Mouse (Mus musculus): Measurements from ENCODE around the gene Lsamp. TPM values are rescaled to one million over a fixed set of nuclear protein-coding genes. Genes with fewer than 3 reads are reported as not detected.

Lsamp gene
- total and polyA plus RNA-seq, 3 experiments = 0.97 to 2.3 (median 1.1) TPM

DNA sequence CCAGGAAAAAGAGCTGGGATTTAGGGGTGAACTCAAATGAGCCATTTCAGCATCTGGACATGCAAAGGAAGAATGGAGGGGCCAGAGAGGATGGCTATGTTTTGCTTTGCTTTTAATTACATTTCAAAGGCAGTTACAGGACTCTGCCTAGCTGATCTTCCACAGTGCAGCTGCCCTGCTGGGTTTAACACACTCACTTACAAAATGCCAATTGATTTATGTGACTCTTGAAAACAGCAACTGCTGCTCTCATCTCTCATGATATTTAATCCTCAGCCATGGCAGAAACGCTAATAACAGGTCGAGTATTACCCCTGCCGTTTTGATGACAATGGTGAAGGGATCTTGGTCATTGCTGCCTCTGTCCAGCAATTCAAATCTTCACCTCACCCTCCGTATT lies 2139.7 kb downstream of the Lsamp start:
- Histone ChIP-seq H3K4me3 (no peak overlapping the region), H3K27ac (no peak overlapping the region), H3K9ac (ENCODE audit: low read depth, low read length) (no peak overlapping the region), H3K27me3 (ENCODE audit: control insufficient read depth, insufficient read depth, low read length) (no peaks in the 10 kb centered on the region), H3K4me1 (ENCODE audit: control insufficient read depth, insufficient read depth, low read length) (no peaks in the 10 kb centered on the region), H3K79me2 (replicated peaks; ENCODE audit: control insufficient read depth, insufficient read depth, low read length) (no peaks in the 10 kb centered on the region), H3K36me3 (ENCODE audit: control insufficient read depth, insufficient read depth, low read length) (no peaks in the 10 kb centered on the region)
- DNase-seq = no peak
- WGBS = 64% methylated on average over 4 of the region's 4 CpGs
- intact Hi-C loops (cut with DNase I) = no loop called here
- no peak for TF ChIP-seq POLR2A (IDR thresholded peaks at IDR 0.05; ENCODE audit: insufficient read depth, low read depth, low read length)
- no peak for TF ChIP-seq CTCF (IDR thresholded peaks at IDR 0.05)
- TF ChIP-seq EP300 (IDR thresholded peaks at IDR 0.05; ENCODE audit: insufficient read depth, low read depth, low read length) = no peak

GRCm38 (mm10) chr16:42126061-42126460 lies 2141.9 kb downstream of the Lsamp start:
- Histone ChIP-seq H3K36me3 (ENCODE audit: control insufficient read depth, insufficient read depth, low read length) (no peaks in the 10 kb centered on the region), H3K4me3 (no peak overlapping the region), H3K9ac (ENCODE audit: low read depth, low read length) (no peak overlapping the region), H3K4me1 (ENCODE audit: control insufficient read depth, insufficient read depth, low read length) (no peaks in the 10 kb centered on the region), H3K79me2 (replicated peaks; ENCODE audit: control insufficient read depth, insufficient read depth, low read length) (no peaks in the 10 kb centered on the region), H3K27me3 (ENCODE audit: control insufficient read depth, insufficient read depth, low read length) (no peaks in the 10 kb centered on the region), H3K27ac (no peak overlapping the region)
- intact Hi-C loops (cut with DNase I) = no loop called here
- 70% methylated on average over 2 of the region's 2 CpGs for WGBS
- no peak for DNase-seq
- TF ChIP-seq CTCF (IDR thresholded peaks at IDR 0.05) (no peak), POLR2A (IDR thresholded peaks at IDR 0.05; ENCODE audit: insufficient read depth, low read depth, low read length) (no peak), EP300 (IDR thresholded peaks at IDR 0.05; ENCODE audit: insufficient read depth, low read depth, low read length) (no peak)

- DNase-seq = no peak
- Histone ChIP-seq H3K79me2 (replicated peaks; ENCODE audit: control insufficient read depth, insufficient read depth, low read length) (no peaks in the 10 kb centered on the region), H3K27ac (no peak overlapping the region), H3K4me1 (ENCODE audit: control insufficient read depth, insufficient read depth, low read length) (no peaks in the 10 kb centered on the region), H3K9ac (ENCODE audit: low read depth, low read length) (no peak overlapping the region), H3K36me3 (ENCODE audit: control insufficient read depth, insufficient read depth, low read length) (no peaks in the 10 kb centered on the region), H3K4me3 (no peak overlapping the region), H3K27me3 (ENCODE audit: control insufficient read depth, insufficient read depth, low read length) (no peaks in the 10 kb centered on the region)
- TF ChIP-seq CTCF (IDR thresholded peaks at IDR 0.05) = no peak
- TF ChIP-seq EP300 (IDR thresholded peaks at IDR 0.05; ENCODE audit: insufficient read depth, low read depth, low read length) = no peak
- no peak for TF ChIP-seq POLR2A (IDR thresholded peaks at IDR 0.05; ENCODE audit: insufficient read depth, low read depth, low read length)
- intact Hi-C loops (cut with DNase I) = no loop called here
- 78% methylated on average over 6 of the region's 6 CpGs for WGBS
Observed at GRCm38 (mm10) chr16:42147164-42147563, 2163.0 kb downstream of the Lsamp start.

DNA sequence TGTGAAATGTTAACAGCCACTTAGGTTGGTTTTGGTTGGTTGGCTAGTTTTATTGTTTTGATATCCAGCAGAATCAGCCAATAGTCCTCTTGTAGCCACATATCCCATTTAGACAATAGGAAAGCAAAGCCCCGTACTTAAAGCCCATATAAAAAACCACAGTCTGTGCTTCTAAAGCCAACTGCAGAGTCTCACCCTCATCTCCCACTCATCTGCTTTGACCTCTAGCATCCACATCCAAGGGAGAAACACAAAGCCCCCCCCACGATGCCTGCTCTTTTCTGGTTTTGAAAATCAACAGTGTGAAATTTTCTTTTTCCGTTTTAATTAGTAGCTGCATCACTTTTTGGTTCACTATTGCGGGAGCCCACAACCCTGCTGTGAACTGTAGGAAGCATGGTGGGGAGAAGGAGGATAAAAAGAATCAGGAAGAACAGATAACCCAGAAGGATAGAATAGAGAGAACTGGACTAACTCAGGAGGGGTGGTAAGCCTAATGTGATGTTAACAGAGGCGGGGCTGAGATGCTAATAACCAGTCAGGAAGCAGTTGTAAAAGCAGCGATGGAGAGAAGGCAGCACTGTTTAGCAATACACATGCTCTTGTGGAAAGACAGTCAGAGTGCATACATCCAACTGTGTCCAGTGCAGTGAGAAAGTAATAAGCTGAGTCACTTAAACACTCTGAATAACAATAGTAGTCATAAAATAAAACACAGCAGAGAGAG lies 2165.2 kb downstream of the Lsamp start:
- Histone ChIP-seq H3K9ac (ENCODE audit: low read depth, low read length) (no peak overlapping the region), H3K27ac (no peak overlapping the region), H3K79me2 (replicated peaks; ENCODE audit: control insufficient read depth, insufficient read depth, low read length) (no peaks in the 10 kb centered on the region), H3K4me3 (no peak overlapping the region), H3K36me3 (ENCODE audit: control insufficient read depth, insufficient read depth, low read length) (no peaks in the 10 kb centered on the region), H3K27me3 (ENCODE audit: control insufficient read depth, insufficient read depth, low read length) (no peaks in the 10 kb centered on the region), H3K4me1 (ENCODE audit: control insufficient read depth, insufficient read depth, low read length) (no peaks in the 10 kb centered on the region)
- 71% methylated on average over 6 of the region's 6 CpGs for WGBS
- intact Hi-C loops (cut with DNase I) = no loop called here
- TF ChIP-seq EP300 (IDR thresholded peaks at IDR 0.05; ENCODE audit: insufficient read depth, low read depth, low read length) = no peak
- no peak for TF ChIP-seq POLR2A (IDR thresholded peaks at IDR 0.05; ENCODE audit: insufficient read depth, low read depth, low read length)
- no peak for TF ChIP-seq CTCF (IDR thresholded peaks at IDR 0.05)
- no peak for DNase-seq

DNA sequence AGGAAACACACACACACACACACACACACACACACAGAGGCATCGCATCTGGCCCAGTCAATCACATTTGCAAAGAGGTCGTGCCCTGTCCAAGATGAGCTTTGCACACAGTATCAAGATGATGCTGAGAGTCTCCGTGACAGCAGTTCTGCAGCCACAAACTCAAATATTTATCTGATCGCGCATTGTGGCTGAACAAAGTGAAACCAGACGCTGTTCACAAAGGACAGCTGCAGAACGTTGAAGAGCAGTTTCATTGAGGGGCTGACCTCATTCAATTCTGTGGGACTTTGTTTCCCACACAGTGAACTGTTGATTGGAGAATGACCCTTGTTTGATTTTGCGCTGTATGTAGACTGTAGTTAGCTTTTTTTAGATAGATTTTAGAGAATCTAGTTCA lies 2168.5 kb downstream of the Lsamp start:
- Histone ChIP-seq H3K79me2 (replicated peaks; ENCODE audit: control insufficient read depth, insufficient read depth, low read length) (no peaks in the 10 kb centered on the region), H3K4me1 (ENCODE audit: control insufficient read depth, insufficient read depth, low read length) (no peaks in the 10 kb centered on the region), H3K4me3 (no peak overlapping the region), H3K27ac (no peak overlapping the region), H3K36me3 (ENCODE audit: control insufficient read depth, insufficient read depth, low read length) (no peaks in the 10 kb centered on the region), H3K27me3 (ENCODE audit: control insufficient read depth, insufficient read depth, low read length) (no peaks in the 10 kb centered on the region), H3K9ac (ENCODE audit: low read depth, low read length) (no peak overlapping the region)
- 57% methylated on average over 8 of the region's 8 CpGs for whole genome bisulfite sequencing
- no peak for DNase-seq
- intact Hi-C loops (cut with DNase I) = no loop called here
- TF ChIP-seq POLR2A (IDR thresholded peaks at IDR 0.05; ENCODE audit: insufficient read depth, low read depth, low read length) = no peak
- TF ChIP-seq CTCF (IDR thresholded peaks at IDR 0.05) = no peak
- TF ChIP-seq EP300 (IDR thresholded peaks at IDR 0.05; ENCODE audit: insufficient read depth, low read depth, low read length) = no peak

GRCm38 (mm10) chr16:42157816-42158215 lies 2173.7 kb downstream of the Lsamp start:
- Histone ChIP-seq H3K4me3 (no peak overlapping the region), H3K36me3 (ENCODE audit: control insufficient read depth, insufficient read depth, low read length) (no peaks in the 10 kb centered on the region), H3K27me3 (ENCODE audit: control insufficient read depth, insufficient read depth, low read length) (no peaks in the 10 kb centered on the region), H3K9ac (ENCODE audit: low read depth, low read length) (no peak overlapping the region), H3K4me1 (ENCODE audit: control insufficient read depth, insufficient read depth, low read length) (no peaks in the 10 kb centered on the region), H3K27ac (no peak overlapping the region), H3K79me2 (replicated peaks; ENCODE audit: control insufficient read depth, insufficient read depth, low read length) (no peaks in the 10 kb centered on the region)
- WGBS = 81% methylated on average over 9 of the region's 9 CpGs
- TF ChIP-seq POLR2A (IDR thresholded peaks at IDR 0.05; ENCODE audit: insufficient read depth, low read depth, low read length) = no peak
- TF ChIP-seq EP300 (IDR thresholded peaks at IDR 0.05; ENCODE audit: insufficient read depth, low read depth, low read length) = no peak
- no peak for TF ChIP-seq CTCF (IDR thresholded peaks at IDR 0.05)
- intact Hi-C loops (cut with DNase I) = no loop called here
- no peak for DNase-seq
